Mouse (Mus musculus): Measurements from ENCODE around the gene Hexb.

GRCm38 (mm10) chr13:97220022-97220421, 21.9 kb upstream of the Hexb start:
- TF ChIP-seq POLR2A (IDR thresholded peaks at IDR 0.05; ENCODE audit: low read depth, low read length) = no peak
- TF ChIP-seq CTCF (IDR thresholded peaks at IDR 0.05; ENCODE audit: extremely low read depth, insufficient read length, insufficient replicate concordance, low read depth, low read length) = no peak

Data from small intestine, adult 2 months (tissue).